8 mouse cellular contexts compared by ENCODE assay signal in the genomic region with DNA sequence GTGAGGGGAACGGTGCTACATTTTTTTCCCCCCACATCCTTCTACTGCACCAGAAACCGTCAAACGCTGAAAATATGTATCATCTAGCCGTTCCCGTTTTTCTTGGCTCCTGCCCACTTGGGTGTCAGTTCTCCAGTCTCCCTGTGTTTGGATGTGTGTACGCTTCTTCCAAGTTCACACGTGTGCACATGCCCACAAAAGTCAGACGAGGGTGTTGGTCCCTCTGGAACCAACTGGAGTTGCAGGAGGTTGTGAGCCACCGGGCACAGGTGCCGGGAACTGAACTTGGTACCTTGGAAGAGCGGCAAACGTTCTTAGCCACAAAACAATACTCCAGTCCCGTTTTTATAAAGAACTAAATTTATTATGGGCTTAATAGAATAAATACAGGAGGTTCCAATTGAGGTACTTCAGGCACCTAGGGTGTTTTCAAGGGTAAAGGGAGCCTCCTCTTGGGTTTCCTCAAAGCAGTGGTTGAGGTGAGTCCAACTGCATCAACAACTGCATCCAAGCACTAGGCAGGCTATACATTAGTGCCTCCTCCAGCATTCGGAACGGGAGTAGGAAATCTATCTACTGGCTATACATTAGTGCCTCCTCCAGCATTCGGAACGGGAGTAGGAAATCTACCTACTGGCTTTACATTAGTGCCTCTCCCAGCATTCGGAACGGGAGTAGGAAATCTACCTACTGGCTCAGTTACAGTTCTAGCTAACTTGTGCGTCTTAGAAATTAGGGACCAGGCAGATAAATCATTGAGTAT. TPM values are rescaled to one million over a fixed set of nuclear protein-coding genes. Genes with fewer than 3 reads are reported as not detected.
DNase-seq lines count a peak whose midpoint lies in the region; ATAC-seq and TF ChIP-seq lines count a peak whose summit lies in the region.

No protein-coding gene starts in this region.

- in situ Hi-C loops in CH12.LX (cut with MboI; ENCODE audit: low pct_ligation_motif_present, low pct_unique_long_range_greater_than_20kb, low sequenced_read_pairs) = no loop called here

- H3K4me3 ChIP-seq in cerebellum, adult 2 months (replicated peaks; ENCODE audit: insufficient read depth, low read depth, low read length) = no peak overlapping the region
- no peak overlapping the region for H3K4me3 ChIP-seq in kidney, embryonic 14.5 days (ENCODE audit: low read length)
- H3K4me3 ChIP-seq in CH12.LX (replicated peaks in 1 of 3; ENCODE audit: low read depth in 2 of 3, low read length in 2 of 3, poor library complexity in 1 of 3) = peak overlapping the region; percentile 59 to 82 (median 61)
- H3K4me3 ChIP-seq in intestine, postnatal 0 days (ENCODE audit: low read depth, low read length) = no peak overlapping the region

- H3K36me3 ChIP-seq in kidney, embryonic 14.5 days (ENCODE audit: control insufficient read depth, insufficient read depth, low read length) = no peaks in the 10 kb centered on the region; the same call in 1 of the 2 replicates
- peaks cover 5 to 25% of the 10 kb centered on the region in 2 experiments for H3K36me3 ChIP-seq in CH12.LX (replicated peaks in 1 of 2; ENCODE audit: control insufficient read depth in 1 of 2, insufficient read depth in 1 of 2, low read length in 1 of 2)
- no peaks in the 10 kb centered on the region; the same call in 1 of the 2 replicates for H3K36me3 ChIP-seq in intestine, postnatal 0 days (ENCODE audit: control insufficient read depth, insufficient read depth)

- H3K9ac ChIP-seq in kidney, embryonic 14.5 days (ENCODE audit: low read depth, low read length) = no peak overlapping the region; the same call in 1 of the 2 replicates
- peak overlapping the region; percentile 99 for H3K9ac ChIP-seq in CH12.LX (ENCODE audit: insufficient read depth, low read depth)
- no peak overlapping the region for H3K9ac ChIP-seq in intestine, postnatal 0 days (ENCODE audit: low read depth, low read length)

- no peak for TF ChIP-seq POLR2A in cerebellum, adult 2 months (IDR thresholded peaks at IDR 0.05; ENCODE audit: borderline replicate concordance, insufficient read depth, low read length)
- TF ChIP-seq POLR2A in CH12.LX (IDR thresholded peaks at IDR 0.05; ENCODE audit: low read depth, low read length) = no peak

- H3K27me3 ChIP-seq in cerebellum, adult 2 months (ENCODE audit: control insufficient read depth, insufficient read depth, low read length) = no peaks in the 10 kb centered on the region
- no peaks in the 10 kb centered on the region for H3K27me3 ChIP-seq in kidney, embryonic 14.5 days (ENCODE audit: control insufficient read depth, insufficient read depth, low read length)
- H3K27me3 ChIP-seq in CH12.LX (replicated peaks) = no peaks in the 10 kb centered on the region
- no peaks in the 10 kb centered on the region for H3K27me3 ChIP-seq in intestine, postnatal 0 days (replicated peaks; ENCODE audit: control insufficient read depth, insufficient read depth, low read length)

- peak; percentile 51 for DNase-seq in cerebellum, adult 11-12 months
- no peak for DNase-seq in cerebellum, adult 2 months
- DNase-seq in kidney, postnatal 14 days = no peak
- DNase-seq in CH12.LX (ENCODE audit: extremely low read depth) (no peak), adipocyte (ENCODE audit: low spot score) (no peak)
- no peak for DNase-seq in adrenal gland, postnatal 25 days

- H3K9me3 ChIP-seq in kidney, embryonic 14.5 days (ENCODE audit: control insufficient read depth, low read length) = no peaks in the 10 kb centered on the region
- no peaks in the 10 kb centered on the region for H3K9me3 ChIP-seq in CH12.LX (replicated peaks; ENCODE audit: low read length)
- no peaks in the 10 kb centered on the region for H3K9me3 ChIP-seq in intestine, postnatal 0 days (ENCODE audit: control insufficient read depth)

- no peak overlapping the region for H3K27ac ChIP-seq in cerebellum, adult 2 months (ENCODE audit: insufficient read depth, low read length)
- H3K27ac ChIP-seq in kidney, embryonic 14.5 days (ENCODE audit: low read depth, low read length) = no peak overlapping the region
- H3K27ac ChIP-seq in CH12.LX (ENCODE audit: insufficient read depth, low read depth) = peak overlapping the region; percentile 48; the same call in 1 of the 2 replicates
- H3K27ac ChIP-seq in intestine, postnatal 0 days (ENCODE audit: low read depth, low read length) = no peak overlapping the region

- dilution Hi-C loops in CH12.LX (cut with MboI; ENCODE audit: extremely low pct_ligation_motif_present, extremely low pct_unique_long_range_greater_than_20kb, low sequenced_read_pairs) = no loop called here

- WGBS in cerebellum, adult 2 months = 88% methylated on average over 20 of the region's 20 CpGs
- 90% methylated on average over 20 of the region's 20 CpGs for WGBS in kidney, embryonic 14.5 days
- WGBS in intestine, postnatal 0 days = 85% methylated on average over 20 of the region's 20 CpGs

- no peak for TF ChIP-seq EP300 in CH12.LX (IDR thresholded peaks at IDR 0.05; ENCODE audit: low read length)

- TF ChIP-seq CTCF in cerebellum, adult 2 months (IDR thresholded peaks at IDR 0.05; ENCODE audit: borderline replicate concordance, insufficient read depth, low read depth, low read length) = no peak
- no peak for TF ChIP-seq CTCF in CH12.LX (conservative IDR thresholded peaks at IDR 0.05 in 1 of 2, IDR thresholded peaks at IDR 0.05 in 1 of 2; ENCODE audit: low read depth in 2 of 2, low read length in 2 of 2)
- no peak for TF ChIP-seq CTCF in intestine, postnatal 0 days (IDR thresholded peaks at IDR 0.05; ENCODE audit: low read depth)

- H3K4me1 ChIP-seq in cerebellum, adult 2 months (ENCODE audit: control insufficient read depth, insufficient read depth, low read length) = no peaks in the 10 kb centered on the region
- peaks cover 25% of the 10 kb centered on the region for H3K4me1 ChIP-seq in kidney, embryonic 14.5 days (ENCODE audit: control insufficient read depth, insufficient read depth, low read length)
- H3K4me1 ChIP-seq in CH12.LX (ENCODE audit: control insufficient read depth in 1 of 2, insufficient read depth in 2 of 2) = peaks cover 16 to 45% of the 10 kb centered on the region in 2 experiments
- peaks cover 10% of the 10 kb centered on the region; the same call in 1 of the 2 replicates for H3K4me1 ChIP-seq in intestine, postnatal 0 days (replicated peaks; ENCODE audit: control insufficient read depth, insufficient read depth, low read length)

- ATAC-seq in kidney, embryonic 14.5 days (ENCODE audit: low FRiP score, low TSS enrichment) = no peak
- ATAC-seq in intestine, postnatal 0 days = no peak

- peaks cover 51% of the 10 kb centered on the region for H3K79me2 ChIP-seq in CH12.LX (replicated peaks; ENCODE audit: control insufficient read depth, extremely low read depth, insufficient read depth, poor library complexity, severe bottlenecking)

- H3K4me2 ChIP-seq in kidney, embryonic 14.5 days (replicated peaks; ENCODE audit: low read depth, low read length) = peak overlapping the region; percentile 13; the same call in 1 of the 2 replicates
- peak overlapping the region; percentile 72 for H3K4me2 ChIP-seq in CH12.LX (ENCODE audit: insufficient read depth, low read depth, poor library complexity, severe bottlenecking)
- H3K4me2 ChIP-seq in intestine, postnatal 0 days (replicated peaks; ENCODE audit: low read depth) = peak overlapping the region; percentile 60

- TF ChIP-seq RAD21 in CH12.LX (IDR thresholded peaks at IDR 0.05; ENCODE audit: low read depth, low read length) = no peak

TF ChIP-seq in CH12.LX, 34 proteins besides CTCF, POLR2A, EP300 and RAD21:
- peak; percentile 26 for TF ChIP-seq BHLHE40 (IDR thresholded peaks at IDR 0.05; ENCODE audit: low read depth, low read length)
- TF ChIP-seq PAX5 (IDR thresholded peaks at IDR 0.05; ENCODE audit: low read length) = no peak

RNA-seq across cellular contexts. Expression of gene Fam160b1, which starts 1.5 kb away (rescaled TPM):
- polyA plus RNA-seq in cerebellum, adult 2 months (2012; rRNA removed) = 18.9 and 20.5 TPM in 2 replicates
- 13.5 and 18.1 TPM in 2 replicates for polyA plus RNA-seq in kidney, embryonic 14.5 days (2014; fragmentation: Nextera tagmentation; extraction: Ambion mirVana)
- 4.1 and 4.4 TPM in 2 replicates for total RNA-seq in CH12.LX (2012; rRNA removed)
- 4.8 and 4.9 TPM in 2 replicates for total RNA-seq in CH12.LX (2014; rRNA removed)
- polyA plus RNA-seq in CH12.LX (2012; ENCODE audit: insufficient read length, low read depth) = 6.5 and 7.7 TPM in 2 replicates
- polyA plus RNA-seq in intestine, postnatal 0 days (2015; fragmentation: Nextera tagmentation; extraction: Ambion mirVana) = 13.9 and 14.9 TPM in 2 replicates
- total RNA-seq in adrenal gland, postnatal 25 days (2021) = 21.6 and 23.5 TPM in 2 replicates

RNA-seq across cellular contexts. Expression of gene Ablim1, which starts 44.3 kb away (rescaled TPM):
- polyA plus RNA-seq in cerebellum, adult 2 months (2012; rRNA removed) = 110 and 130 TPM in 2 replicates
- 21.0 and 36.0 TPM in 2 replicates for polyA plus RNA-seq in kidney, embryonic 14.5 days (2014; fragmentation: Nextera tagmentation; extraction: Ambion mirVana)
- total RNA-seq in CH12.LX (2012; rRNA removed) = 0.59 and 0.85 TPM in 2 replicates
- total RNA-seq in CH12.LX (2014; rRNA removed) = 1.2 and 2.0 TPM in 2 replicates
- polyA plus RNA-seq in CH12.LX (2012; ENCODE audit: insufficient read length, low read depth) = 2.0 and 2.4 TPM in 2 replicates
- polyA plus RNA-seq in intestine, postnatal 0 days (2015; fragmentation: Nextera tagmentation; extraction: Ambion mirVana) = 24.4 and 28.7 TPM in 2 replicates
- 32.5 and 35.6 TPM in 2 replicates for total RNA-seq in adrenal gland, postnatal 25 days (2021)

Comparison
In these comparisons a context has a peak if more than half of its experiments do, and no peak if none do; other contexts are left out.
1. H3K4me3 ChIP-seq: peak in CH12.LX (3 of 3); none in cerebellum, adult 2 months (single experiment), kidney, embryonic 14.5 days (single experiment) and intestine, postnatal 0 days (single experiment).
2. H3K4me2 ChIP-seq: peak in every context shown above with its lines; median percentile 72 in CH12.LX; 60 in intestine, postnatal 0 days; 13 in kidney, embryonic 14.5 days.